Mouse (Mus musculus) intestine, embryonic 15.5 days (tissue): ENCODE measurements around the gene Lrrc47. TPM values are rescaled to one million over a fixed set of nuclear protein-coding genes. Genes with fewer than 3 reads are reported as not detected.

ENCODE experiments used
- ATAC-seq: fragments of 200-750 bp; cut with Nextera tagmentation; 2 replicates; pipeline ENCODE4 v1.8.0; 2017; ENCODE audit warnings: moderate TSS enrichment, moderate library complexity
- H3K27ac ChIP-seq: fragments of 300-500 bp; sonication (generic); 2 replicates; pipeline ENCODE4 v1.5.1; 2015; ENCODE audit warnings: mild to moderate bottlenecking, inconsistent platforms
- H3K27me3 ChIP-seq: fragments of 300-500 bp; sonication (generic); replicated peaks from 2 replicates; pipeline ENCODE4 v1.6.1; 2015; ENCODE audit warnings: inconsistent platforms
- H3K36me3 ChIP-seq: fragments of 300-500 bp; sonication (generic); 2 replicates; pipeline ENCODE4 v1.6.1; 2015; ENCODE audit warnings: inconsistent platforms
- H3K4me1 ChIP-seq: fragments of 300-500 bp; sonication (generic); replicated peaks from 2 replicates; pipeline ENCODE4 v1.6.1; 2015; ENCODE audit warnings: inconsistent platforms
- H3K4me2 ChIP-seq: fragments of 300-500 bp; sonication (generic); replicated peaks from 2 replicates; pipeline ENCODE4 v1.6.1; 2015; ENCODE audit warnings: mild to moderate bottlenecking, inconsistent platforms
- H3K4me3 ChIP-seq: fragments of 300-500 bp; sonication (generic); replicated peaks from 2 replicates; pipeline ENCODE4 v1.5.1; 2015; ENCODE audit warnings: inconsistent platforms
- H3K9ac ChIP-seq: fragments of 300-500 bp; sonication (generic); 2 replicates; pipeline ENCODE4 v1.6.1; 2015; ENCODE audit warnings: inconsistent platforms
- H3K9me3 ChIP-seq: fragments of 300-500 bp; sonication (generic); 2 replicates; pipeline ENCODE4 v1.6.1; 2016; ENCODE audit warnings: inconsistent platforms
- WGBS: fragments of 180-500 bp; shearing (Covaris S2); methylation state at CpG from one replicate; pipeline ENCODE4 v1.1.7; 2015; 5-methylcytosine and 5-hydroxymethylcytosine counted together
- polyA plus RNA-seq: library from polyadenylated mRNA; unstranded; fragments of >200 nt; fragmentation: Nextera tagmentation; extraction: Ambion mirVana; gene quantifications from 2 replicates; pipeline ENCODE4 v1.2.1, GENCODE M21; 2015

The Lrrc47 gene
- polyA plus RNA-seq, 1 experiment from 2014 or later = 22.3 TPM

DNA sequence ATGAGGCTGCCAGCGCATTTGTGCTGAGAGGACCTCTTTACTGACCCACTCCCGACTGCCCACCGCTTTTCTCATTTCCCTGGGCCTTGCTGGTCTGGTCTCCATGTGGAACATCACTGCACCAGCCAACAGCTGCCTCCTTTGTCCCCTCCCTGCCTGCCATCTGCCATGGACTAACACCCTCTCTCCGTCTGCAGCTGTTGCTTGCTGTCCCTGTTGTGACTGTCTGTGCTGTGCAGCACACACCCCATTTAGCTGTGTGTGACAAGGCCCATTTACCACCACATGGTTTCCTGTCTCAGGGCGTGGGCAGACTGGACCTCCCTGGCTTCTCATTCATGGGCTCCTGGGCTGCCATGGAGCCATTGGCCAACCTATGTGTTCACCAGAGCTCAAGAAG lies 6.0 kb upstream of the Lrrc47 start:
- no peak overlapping the region for H3K4me3 ChIP-seq
- no peak overlapping the region for H3K4me2 ChIP-seq
- H3K27me3 ChIP-seq = no peaks in the 10 kb centered on the region
- WGBS = 95% methylated on average over 5 of the region's 5 CpGs
- H3K36me3 ChIP-seq = peaks cover 16% of the 10 kb centered on the region; the same call in 1 of the 2 replicates
- no peak for ATAC-seq
- H3K4me1 ChIP-seq = no peaks in the 10 kb centered on the region
- H3K9ac ChIP-seq = no peak overlapping the region
- no peak overlapping the region for H3K27ac ChIP-seq
- no peaks in the 10 kb centered on the region for H3K9me3 ChIP-seq

DNA sequence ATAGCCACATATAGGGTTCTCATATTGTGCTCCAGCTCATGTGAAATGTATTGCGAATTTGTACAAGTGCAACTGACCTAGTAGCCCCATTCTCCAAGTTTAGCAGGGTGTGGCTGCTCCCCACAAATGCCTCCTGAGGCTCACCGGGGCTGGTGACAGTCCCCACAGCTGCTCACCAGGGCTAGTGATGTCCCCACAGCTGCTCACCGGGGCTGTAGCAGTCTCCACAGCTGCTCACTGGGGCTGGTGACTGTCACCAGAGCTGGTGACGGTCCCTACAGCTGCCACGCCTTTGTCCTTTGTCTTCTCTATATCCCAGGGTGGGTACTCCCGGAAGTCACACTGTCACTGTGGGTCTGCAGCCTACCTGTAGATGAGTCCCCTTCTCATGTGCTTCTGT lies 5.3 kb upstream of the Lrrc47 start:
- H3K9me3 ChIP-seq = no peaks in the 10 kb centered on the region
- H3K36me3 ChIP-seq = peaks cover 16% of the 10 kb centered on the region; the same call in 1 of the 2 replicates
- ATAC-seq = no peak
- no peak overlapping the region for H3K27ac ChIP-seq
- no peak overlapping the region for H3K4me3 ChIP-seq
- no peak overlapping the region for H3K9ac ChIP-seq
- WGBS = 94% methylated on average over 6 of the region's 6 CpGs
- H3K4me1 ChIP-seq = peaks cover 2% of the 10 kb centered on the region; the same call in 1 of the 2 replicates
- H3K27me3 ChIP-seq = no peaks in the 10 kb centered on the region
- H3K4me2 ChIP-seq = no peak overlapping the region

DNA sequence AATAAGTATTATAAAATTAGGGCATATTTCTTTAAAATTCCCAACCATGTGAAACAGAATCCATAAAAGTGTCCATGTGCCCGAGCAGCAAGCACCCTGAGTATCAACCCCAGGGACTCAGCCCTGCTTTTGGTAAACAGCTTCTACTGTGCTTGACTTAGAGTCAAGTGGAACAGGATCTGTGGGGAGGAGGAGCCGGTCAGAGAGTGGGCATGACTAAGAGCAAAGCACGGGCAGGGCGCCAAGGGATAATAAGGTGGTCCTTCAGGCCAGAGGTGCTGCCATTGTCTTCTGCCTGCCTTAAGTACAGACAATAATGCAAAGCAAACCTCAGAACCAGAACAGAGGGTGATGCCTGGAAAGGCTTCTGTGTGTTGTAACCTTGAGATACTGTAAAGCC lies 3.8 kb upstream of the Lrrc47 start:
- WGBS = 68% methylated on average over 4 of the region's 4 CpGs
- Histone ChIP-seq H3K9me3 (no peaks in the 10 kb centered on the region), H3K9ac (no peak overlapping the region), H3K27ac (no peak overlapping the region), H3K27me3 (no peaks in the 10 kb centered on the region), H3K4me3 (no peak overlapping the region), H3K4me1 (peaks cover 6% of the 10 kb centered on the region), H3K4me2 (no peak overlapping the region), H3K36me3 (0 out of 2 replicates have a peak, but pooled peaks cover 10% of the 10 kb centered on the region)
- no peak for ATAC-seq

DNA sequence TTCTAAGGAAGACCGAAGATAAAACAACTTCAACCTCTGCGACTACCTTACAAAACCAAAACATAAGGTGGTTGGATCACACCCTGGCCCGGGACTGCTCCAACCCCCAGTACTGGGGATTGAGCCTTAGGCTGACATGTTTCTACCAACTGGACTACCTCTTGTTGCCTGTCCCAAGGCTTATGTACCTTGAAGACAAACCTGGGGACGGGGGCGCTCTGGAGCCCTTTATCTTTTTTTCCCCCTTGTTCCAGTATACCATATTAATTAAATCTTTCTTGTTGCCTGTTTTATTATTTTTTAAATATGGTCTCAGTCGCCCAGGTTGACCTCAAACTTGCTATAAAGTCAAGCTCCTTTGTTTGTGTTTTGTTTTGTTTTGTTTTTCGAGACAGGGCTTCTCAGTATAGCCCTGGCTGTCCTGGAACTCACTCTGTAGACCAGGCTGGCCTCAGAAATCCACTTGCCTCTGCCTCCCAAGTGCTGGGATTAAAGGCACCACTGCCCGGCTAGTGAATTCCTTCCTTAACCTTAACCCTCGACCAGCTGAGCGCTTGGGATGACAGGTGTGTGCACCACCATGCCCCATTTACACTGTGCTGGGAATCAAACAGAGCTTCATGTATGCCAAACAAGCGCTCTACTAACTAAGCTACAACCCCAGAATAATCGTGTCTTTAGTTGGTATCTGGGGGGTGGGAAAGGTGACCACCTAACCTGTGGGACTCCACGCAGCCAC lies 455 bp upstream of the Lrrc47 start:
- H3K27ac ChIP-seq = 0 out of 2 replicates have a peak overlapping the region, but pooled peaks have one; percentile 18
- H3K4me3 ChIP-seq = peak overlapping the region; percentile 99
- H3K4me1 ChIP-seq = peaks cover 17% of the 10 kb centered on the region
- 29% methylated on average over 13 of the region's 13 CpGs for WGBS
- H3K4me2 ChIP-seq = peak overlapping the region; percentile 90
- no peaks in the 10 kb centered on the region for H3K27me3 ChIP-seq
- peaks cover 13% of the 10 kb centered on the region for H3K36me3 ChIP-seq
- H3K9ac ChIP-seq = peak overlapping the region; percentile 90
- peak; percentile 64 for ATAC-seq
- H3K9me3 ChIP-seq = no peaks in the 10 kb centered on the region

DNA sequence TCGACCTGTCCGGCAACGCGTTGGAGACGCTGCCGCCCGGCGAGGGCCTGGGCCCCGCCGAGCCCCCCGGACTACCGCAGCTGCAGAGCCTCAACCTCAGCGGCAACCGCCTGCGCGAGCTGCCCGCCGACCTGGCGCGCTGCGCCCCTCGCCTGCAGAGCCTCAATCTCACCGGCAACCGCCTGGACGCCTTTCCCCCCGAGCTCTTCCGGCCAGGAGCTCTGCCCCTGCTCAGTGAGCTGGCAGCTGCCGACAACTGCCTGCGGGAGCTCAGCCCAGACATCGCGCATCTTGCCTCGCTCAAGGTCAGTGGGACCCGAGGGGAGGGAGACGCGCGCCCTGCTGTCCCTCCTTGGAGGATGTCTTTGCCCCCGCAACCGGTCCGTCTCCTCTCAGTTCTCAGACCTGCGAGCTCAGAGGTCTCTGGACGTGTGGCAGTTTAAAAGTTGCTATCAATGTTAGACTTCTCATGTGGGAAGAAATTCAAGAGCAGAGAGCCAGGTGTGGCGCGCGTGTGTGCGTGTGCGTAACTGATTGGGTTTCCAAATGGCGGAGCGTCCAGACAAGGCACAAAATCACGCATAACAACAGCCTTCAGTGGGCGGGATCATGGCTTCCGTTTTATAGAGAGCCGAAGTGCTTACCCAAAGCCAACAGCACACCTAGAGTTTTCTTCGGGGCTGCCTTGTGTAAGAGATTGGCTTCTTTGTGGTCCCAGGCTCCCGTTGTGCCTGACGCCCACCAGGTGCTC lies 776 bp downstream of the Lrrc47 start:
- Histone ChIP-seq H3K27me3 (no peaks in the 10 kb centered on the region), H3K4me1 (peaks cover 17% of the 10 kb centered on the region), H3K9me3 (no peaks in the 10 kb centered on the region), H3K36me3 (peaks cover 18% of the 10 kb centered on the region), H3K27ac (peak overlapping the region; percentile 37; the same call in 1 of the 2 replicates), H3K4me3 (peak overlapping the region; percentile 99), H3K9ac (peak overlapping the region; percentile 90), H3K4me2 (peak overlapping the region; percentile 90)
- ATAC-seq = peak; percentile 1; the same call in 1 of the 2 replicates
- WGBS = 3% methylated on average over 54 of the region's 55 CpGs

DNA sequence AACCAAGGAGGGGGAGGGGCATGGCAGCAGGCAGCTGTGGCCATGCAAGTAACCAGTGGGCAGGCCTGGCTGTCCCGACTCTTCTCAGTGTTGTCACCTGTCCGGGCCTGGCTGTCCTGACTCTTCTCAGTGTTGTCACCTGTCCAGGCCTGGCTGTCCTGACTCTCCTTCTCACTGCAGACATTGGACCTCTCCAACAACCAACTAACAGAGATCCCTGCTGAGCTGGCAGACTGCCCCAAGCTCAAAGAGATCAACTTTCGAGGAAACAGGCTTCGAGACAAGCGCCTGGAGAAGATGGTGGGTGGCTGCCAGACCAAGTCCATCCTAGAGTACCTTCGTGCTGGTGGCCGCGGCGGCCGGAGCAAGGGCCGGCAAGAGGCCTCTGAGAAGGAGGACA lies 3.9 kb downstream of the Lrrc47 start:
- Histone ChIP-seq H3K4me3 (no peak overlapping the region), H3K27me3 (no peaks in the 10 kb centered on the region), H3K4me1 (peaks cover 17% of the 10 kb centered on the region), H3K27ac (no peak overlapping the region), H3K36me3 (peaks cover 41% of the 10 kb centered on the region), H3K9ac (no peak overlapping the region), H3K4me2 (no peak overlapping the region), H3K9me3 (no peaks in the 10 kb centered on the region)
- WGBS = 92% methylated on average over 11 of the region's 11 CpGs
- no peak for ATAC-seq

DNA sequence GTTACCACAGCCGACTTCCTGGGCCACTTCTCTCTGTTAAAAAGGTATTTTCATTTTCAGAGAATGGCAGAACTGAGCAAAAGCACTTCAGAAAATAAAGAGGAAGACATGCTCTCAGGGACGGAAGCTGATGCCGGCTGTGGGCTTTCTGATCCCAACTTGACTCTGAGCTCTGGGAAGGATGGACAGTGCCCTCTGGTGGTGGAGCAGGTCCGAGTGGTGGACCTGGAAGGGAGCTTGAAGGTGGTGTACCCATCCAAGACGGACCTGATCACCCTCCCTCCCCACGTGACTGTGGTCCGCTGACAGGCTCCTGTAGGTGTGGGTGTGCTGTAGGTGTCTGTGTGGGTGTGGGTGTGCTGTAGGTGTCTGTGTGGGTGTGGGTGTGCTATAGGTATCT lies 8.0 kb downstream of the Lrrc47 start:
- no peak overlapping the region for H3K27ac ChIP-seq
- H3K4me2 ChIP-seq = no peak overlapping the region
- ATAC-seq = no peak
- WGBS = 67% methylated on average over 7 of the region's 7 CpGs
- H3K9ac ChIP-seq = no peak overlapping the region
- peaks cover 26% of the 10 kb centered on the region for H3K4me1 ChIP-seq
- H3K27me3 ChIP-seq = no peaks in the 10 kb centered on the region
- no peak overlapping the region for H3K4me3 ChIP-seq
- peaks cover 56% of the 10 kb centered on the region for H3K36me3 ChIP-seq
- H3K9me3 ChIP-seq = no peaks in the 10 kb centered on the region; the same call in 1 of the 2 replicates

DNA sequence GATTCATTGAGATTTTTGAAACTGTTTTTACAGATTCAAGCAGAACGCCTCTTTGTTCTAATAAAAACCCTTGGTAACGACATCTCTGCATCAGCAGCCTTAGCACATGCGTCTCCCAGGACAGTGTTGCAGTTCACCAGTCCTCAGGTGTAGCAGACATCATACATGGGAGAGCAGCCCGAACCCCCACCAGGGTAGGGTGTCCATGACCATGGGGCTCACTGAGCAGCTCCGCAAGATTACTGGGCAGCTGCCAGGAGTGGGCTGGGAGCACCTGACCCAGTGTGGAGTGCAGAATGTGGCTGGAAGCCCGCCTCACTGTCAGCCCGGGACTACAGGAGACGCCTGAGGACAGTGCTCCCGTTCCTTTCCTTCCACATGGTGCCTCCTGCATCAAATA lies 9.9 kb downstream of the Lrrc47 start:
- WGBS = 87% methylated on average over 9 of the region's 9 CpGs
- Histone ChIP-seq H3K27ac (no peak overlapping the region), H3K4me2 (no peak overlapping the region), H3K9me3 (no peaks in the 10 kb centered on the region; the same call in 1 of the 2 replicates), H3K4me3 (no peak overlapping the region), H3K9ac (no peak overlapping the region), H3K36me3 (peaks cover 47% of the 10 kb centered on the region), H3K4me1 (peaks cover 39% of the 10 kb centered on the region), H3K27me3 (no peaks in the 10 kb centered on the region)
- no peak for ATAC-seq

DNA sequence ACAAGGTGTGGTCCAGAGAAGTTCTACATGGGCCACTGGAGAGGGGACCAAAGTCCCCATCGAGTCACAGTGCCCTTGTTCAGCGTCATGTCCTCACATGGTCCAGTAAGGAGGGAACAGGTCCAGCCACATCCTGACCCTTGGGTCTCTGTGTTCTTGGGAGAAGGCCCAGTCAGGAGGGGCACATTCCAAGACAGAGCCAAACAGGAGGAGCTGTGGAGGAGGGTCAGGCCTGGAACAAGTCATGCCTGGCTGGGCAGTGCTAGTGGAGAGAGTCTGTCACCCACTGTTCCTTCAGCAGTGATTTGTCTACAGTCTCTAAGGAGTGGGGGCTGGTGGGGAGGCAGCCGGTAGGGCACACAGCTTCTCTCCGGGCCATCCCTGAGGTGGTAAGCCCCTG lies 10.9 kb downstream of the Lrrc47 start:
- Histone ChIP-seq H3K4me2 (0 out of 2 replicates have a peak overlapping the region, but pooled peaks have one; percentile 78), H3K4me3 (no peak overlapping the region), H3K27ac (peak overlapping the region; percentile 82), H3K9me3 (no peaks in the 10 kb centered on the region; the same call in 1 of the 2 replicates), H3K36me3 (peaks cover 37% of the 10 kb centered on the region), H3K9ac (0 out of 2 replicates have a peak overlapping the region, but pooled peaks have one; percentile 8), H3K4me1 (peaks cover 39% of the 10 kb centered on the region), H3K27me3 (no peaks in the 10 kb centered on the region)
- no peak for ATAC-seq
- 72% methylated on average over 4 of the region's 4 CpGs for WGBS

DNA sequence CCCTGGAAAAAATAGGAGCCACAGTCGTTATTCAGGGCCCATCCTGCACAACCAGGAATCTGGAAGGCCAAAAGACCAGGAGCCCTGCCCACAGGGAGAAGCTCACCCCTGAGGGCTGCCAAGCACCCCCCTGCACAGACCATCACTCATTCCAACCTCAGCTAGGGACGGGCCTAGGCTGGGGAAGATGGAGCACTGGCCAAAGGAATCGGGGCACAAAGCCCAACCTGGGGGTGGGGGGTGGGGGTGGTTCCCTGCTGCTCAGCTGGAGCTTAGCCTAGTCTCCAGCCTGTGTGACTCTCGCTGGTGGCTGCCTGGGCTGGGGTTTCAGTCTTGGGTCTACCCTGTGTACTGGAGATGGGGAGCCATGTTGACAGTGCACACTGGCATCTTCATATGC lies 11.3 kb downstream of the Lrrc47 start:
- peak overlapping the region; percentile 82 for H3K27ac ChIP-seq
- peaks cover 35% of the 10 kb centered on the region for H3K36me3 ChIP-seq
- H3K9me3 ChIP-seq = no peaks in the 10 kb centered on the region; the same call in 1 of the 2 replicates
- WGBS = 47% methylated on average over 4 of the region's 4 CpGs
- H3K9ac ChIP-seq = 0 out of 2 replicates have a peak overlapping the region, but pooled peaks have one; percentile 8
- no peak overlapping the region for H3K4me3 ChIP-seq
- H3K4me2 ChIP-seq = peak overlapping the region; percentile 78
- no peak for ATAC-seq
- H3K27me3 ChIP-seq = no peaks in the 10 kb centered on the region
- peaks cover 39% of the 10 kb centered on the region for H3K4me1 ChIP-seq

DNA sequence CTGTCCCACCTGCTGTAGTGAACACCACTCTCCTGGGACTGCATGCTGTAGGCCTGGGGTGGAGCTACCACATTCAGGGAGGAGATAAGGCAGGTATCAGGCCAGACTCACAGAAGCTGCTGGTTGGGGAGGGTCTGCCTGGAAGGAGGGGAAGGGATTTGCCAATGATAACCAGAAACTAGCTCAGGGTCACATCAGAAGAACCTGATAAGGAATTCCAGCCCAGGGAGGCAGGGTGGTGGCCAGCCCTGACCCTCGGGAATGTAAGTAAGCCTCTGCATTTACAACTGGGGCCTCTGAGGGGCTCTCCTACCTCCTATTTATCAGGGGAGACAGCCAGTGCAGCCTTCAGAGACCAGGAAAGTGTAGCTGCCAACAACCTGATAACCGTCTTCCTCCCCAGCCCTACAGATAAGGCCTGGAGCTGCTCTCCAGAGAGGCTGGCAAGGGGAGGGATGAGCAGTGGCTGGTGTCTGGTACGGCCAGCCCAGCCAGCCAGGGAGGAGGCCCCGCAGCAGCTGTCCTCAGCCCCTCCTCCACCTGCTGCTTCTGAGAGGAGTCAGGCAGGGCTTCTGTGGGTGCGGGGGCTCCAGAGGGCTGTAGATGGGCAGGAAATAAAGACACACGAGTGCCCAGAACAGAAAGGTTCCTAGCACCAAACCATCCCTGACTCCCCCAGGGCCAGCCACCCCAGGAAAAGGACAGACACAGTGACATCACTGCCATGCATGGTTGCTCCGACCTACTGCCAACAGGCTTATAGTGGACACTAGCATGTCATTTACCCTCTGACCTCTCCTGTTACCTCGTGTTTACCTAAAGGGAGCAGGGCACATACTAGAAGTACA lies 12.4 kb downstream of the Lrrc47 start:
- Histone ChIP-seq H3K4me2 (peak overlapping the region; percentile 78), H3K27me3 (no peaks in the 10 kb centered on the region), H3K9me3 (no peaks in the 10 kb centered on the region; the same call in 1 of the 2 replicates), H3K4me1 (peaks cover 39% of the 10 kb centered on the region), H3K27ac (peak overlapping the region; percentile 82), H3K36me3 (peaks cover 24% of the 10 kb centered on the region; the same call in 1 of the 2 replicates), H3K9ac (peak overlapping the region; percentile 67; the same call in 1 of the 2 replicates), H3K4me3 (peak overlapping the region; percentile 58)
- 6% methylated on average over 8 of the region's 8 CpGs for whole genome bisulfite sequencing
- ATAC-seq = peak; percentile 65
